Mouse (Mus musculus) liver, embryonic 13.5 days (tissue): ENCODE measurements around the gene Lpin1. TPM values are rescaled to one million over a fixed set of nuclear protein-coding genes. Genes with fewer than 3 reads are reported as not detected.

Experiments used
- ATAC-seq: fragments of 200-750 bp; cut with Nextera tagmentation; 2 replicates; pipeline ENCODE4 v1.8.0; 2017; ENCODE audit warnings: low read depth, mild to moderate bottlenecking, moderate number of reproducible peaks, moderate library complexity
- DNase-seq: peaks from one replicate; pipeline ENCODE4 v3.0.0; 2022
- H3K27ac ChIP-seq: fragments of 300-500 bp; sonication (generic); 2 replicates; pipeline ENCODE4 v1.5.1; 2015; ENCODE audit warnings: moderate library complexity, mild to moderate bottlenecking, inconsistent platforms
- H3K27me3 ChIP-seq: fragments of 300-500 bp; sonication (generic); 2 replicates; pipeline ENCODE4 v1.6.1; 2015; ENCODE audit warnings: mild to moderate bottlenecking, inconsistent platforms
- H3K36me3 ChIP-seq: fragments of 300-500 bp; sonication (generic); 2 replicates; pipeline ENCODE4 v1.6.1; 2015; ENCODE audit warnings: mild to moderate bottlenecking, inconsistent platforms
- H3K4me1 ChIP-seq: fragments of 300-500 bp; sonication (generic); replicated peaks from 2 replicates; pipeline ENCODE4 v1.6.1; 2015; ENCODE audit warnings: inconsistent platforms
- H3K4me2 ChIP-seq: fragments of 300-500 bp; sonication (generic); 2 replicates; pipeline ENCODE4 v1.6.1; 2015; ENCODE audit warnings: inconsistent platforms, mild to moderate bottlenecking, moderate library complexity
- H3K4me3 ChIP-seq: fragments of 300-500 bp; sonication (generic); replicated peaks from 2 replicates; pipeline ENCODE4 v1.5.1; 2015; ENCODE audit warnings: mild to moderate bottlenecking, inconsistent platforms
- H3K9ac ChIP-seq: fragments of 300-500 bp; sonication (generic); 2 replicates; pipeline ENCODE4 v1.6.1; 2015; ENCODE audit warnings: mild to moderate bottlenecking, inconsistent platforms
- H3K9me3 ChIP-seq: fragments of 300-500 bp; sonication (generic); replicated peaks from 2 replicates; pipeline ENCODE4 v1.6.1; 2016; ENCODE audit warnings: inconsistent platforms
- WGBS: fragments of 180-500 bp; shearing (Covaris S2); methylation state at CpG from one replicate; pipeline ENCODE4 v1.1.7; 2015; ENCODE audit not compliant: insufficient replicate concordance; 5-methylcytosine and 5-hydroxymethylcytosine counted together
- polyA plus RNA-seq: library from polyadenylated mRNA; unstranded; fragments of >200 nt; fragmentation: Nextera tagmentation; extraction: Ambion mirVana; gene quantifications from 2 replicates; pipeline ENCODE4 v1.2.1, GENCODE M21; 2015

Lpin1 gene
- polyA plus RNA-seq, 1 experiment from 2014 or later, result 5.3 TPM

GRCm38 (mm10) chr12:16640075-16640474 is 29.3 kb upstream of the Lpin1 start:
- WGBS, result 62% methylated on average over 6 of the region's 6 CpGs

DNA sequence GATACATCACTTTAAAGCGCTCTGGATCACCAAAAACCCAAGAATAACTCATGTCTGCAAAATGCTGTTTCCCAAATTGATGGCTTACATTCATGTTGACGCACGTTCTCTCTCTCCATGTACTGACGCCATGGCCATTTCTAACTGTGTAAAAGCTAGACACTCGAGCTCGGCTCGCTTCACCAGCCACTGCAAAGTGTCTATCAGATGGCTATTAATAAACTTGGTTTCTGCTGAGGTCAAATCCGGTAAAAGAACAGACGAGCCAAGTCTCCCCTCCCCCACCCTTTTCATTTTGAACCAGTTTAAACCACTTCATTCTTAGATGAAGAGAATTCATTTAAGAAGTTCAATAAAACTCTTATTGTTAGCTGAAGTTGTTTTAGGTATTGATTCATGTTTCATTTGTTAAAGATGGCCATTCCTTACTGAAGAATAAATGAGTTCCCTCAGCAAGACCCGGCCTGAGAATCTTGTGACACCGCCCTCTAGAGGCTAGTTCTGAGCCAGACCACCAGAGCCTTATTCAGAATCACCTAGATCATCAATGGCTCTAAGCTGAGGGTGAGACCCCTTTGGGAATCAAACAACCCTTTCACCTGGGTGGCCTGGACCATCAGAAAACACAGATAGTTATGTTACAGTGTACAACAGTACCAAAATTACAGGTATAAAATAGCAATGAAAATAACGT is 28.5 kb upstream of the Lpin1 start:
- H3K4me1 ChIP-seq, result no peaks in the 10 kb centered on the region
- no peak overlapping the region for H3K9ac ChIP-seq
- WGBS, result 53% methylated on average over 12 of the region's 12 CpGs
- no peak overlapping the region for H3K4me3 ChIP-seq
- H3K9me3 ChIP-seq, result no peaks in the 10 kb centered on the region
- no peak for DNase-seq
- H3K4me2 ChIP-seq, result no peak overlapping the region
- no peaks in the 10 kb centered on the region for H3K36me3 ChIP-seq
- ATAC-seq, result no peak
- H3K27ac ChIP-seq, result no peak overlapping the region
- 0 out of 2 replicates have a peak, but pooled peaks cover 2% of the 10 kb centered on the region for H3K27me3 ChIP-seq

More at GRCm38 (mm10) chr12:16640075-16640474, 29.3 kb upstream of the Lpin1 start:
- ATAC-seq (no peak), DNase-seq (no peak)
- Histone ChIP-seq H3K4me2 (no peak overlapping the region), H3K4me3 (no peak overlapping the region), H3K27ac (no peak overlapping the region), H3K27me3 (0 out of 2 replicates have a peak, but pooled peaks cover 2% of the 10 kb centered on the region), H3K36me3 (no peaks in the 10 kb centered on the region), H3K4me1 (no peaks in the 10 kb centered on the region), H3K9ac (no peak overlapping the region), H3K9me3 (no peaks in the 10 kb centered on the region)

DNA sequence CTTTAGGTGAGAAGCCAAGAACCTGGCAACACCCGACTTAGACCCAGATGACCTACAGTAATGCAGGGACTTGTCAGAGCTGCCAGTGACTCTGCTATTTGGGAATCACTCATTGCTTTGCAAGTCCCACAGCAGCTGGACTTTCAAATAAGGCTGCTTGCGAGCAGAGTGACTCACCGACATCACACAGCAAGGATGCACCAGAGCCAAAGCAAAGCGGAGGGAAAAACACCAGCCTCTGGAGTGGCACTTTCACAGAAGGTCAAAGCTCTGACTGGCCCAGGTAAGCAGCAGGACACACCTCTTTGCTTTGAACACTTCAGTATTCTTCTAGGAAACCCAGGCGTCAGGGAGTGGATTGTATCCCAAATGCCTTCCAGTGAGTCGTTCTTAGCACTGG is 25.1 kb upstream of the Lpin1 start:
- no peaks in the 10 kb centered on the region for H3K4me1 ChIP-seq
- H3K4me3 ChIP-seq, result no peak overlapping the region
- 57% methylated on average over 6 of the region's 6 CpGs for WGBS
- H3K36me3 ChIP-seq, result no peaks in the 10 kb centered on the region
- H3K4me2 ChIP-seq, result no peak overlapping the region
- H3K27me3 ChIP-seq, result 0 out of 2 replicates have a peak, but pooled peaks cover 2% of the 10 kb centered on the region
- no peaks in the 10 kb centered on the region for H3K9me3 ChIP-seq
- H3K27ac ChIP-seq, result no peak overlapping the region
- H3K9ac ChIP-seq, result no peak overlapping the region
- DNase-seq (no peak), ATAC-seq (no peak)

- H3K4me1 ChIP-seq, result no peaks in the 10 kb centered on the region
- H3K9me3 ChIP-seq, result no peaks in the 10 kb centered on the region
- 0 out of 2 replicates have a peak, but pooled peaks cover 2% of the 10 kb centered on the region for H3K27me3 ChIP-seq
- no peaks in the 10 kb centered on the region for H3K36me3 ChIP-seq
- no peak for ATAC-seq
- H3K4me3 ChIP-seq, result no peak overlapping the region
- no peak overlapping the region for H3K9ac ChIP-seq
- 44% methylated on average over 14 of the region's 14 CpGs for WGBS
- no peak overlapping the region for H3K27ac ChIP-seq
- DNase-seq, result no peak
- H3K4me2 ChIP-seq, result no peak overlapping the region
These were observed 23.5 kb upstream of the Lpin1 start for GRCm38 (mm10) chr12:16634075-16634813.

GRCm38 (mm10) chr12:16633235-16633634 is 22.5 kb upstream of the Lpin1 start:
- no peaks in the 10 kb centered on the region for H3K36me3 ChIP-seq

DNA sequence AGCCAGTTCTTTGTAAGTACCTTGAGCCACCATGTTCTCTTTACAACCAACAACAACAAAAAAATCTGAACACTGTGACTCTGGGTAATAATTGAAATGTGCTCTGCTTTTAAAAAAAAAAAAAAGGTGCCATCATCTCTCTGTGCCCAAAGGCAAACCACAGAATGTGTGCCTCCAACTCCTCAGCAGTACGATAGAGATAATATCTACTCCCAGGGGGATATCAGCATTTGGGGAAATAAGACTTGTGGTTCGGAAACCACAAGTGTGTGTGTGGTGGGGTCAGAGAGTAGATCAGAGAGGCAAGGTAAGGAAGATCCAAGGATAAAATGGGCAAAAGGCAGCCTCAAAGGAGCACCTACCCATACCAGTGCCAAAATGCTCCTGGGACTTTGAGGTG is 20.7 kb upstream of the Lpin1 start:
- DNase-seq (no peak), ATAC-seq (no peak)
- Histone ChIP-seq H3K4me1 (no peaks in the 10 kb centered on the region), H3K9ac (no peak overlapping the region), H3K9me3 (no peaks in the 10 kb centered on the region), H3K27ac (no peak overlapping the region), H3K4me2 (no peak overlapping the region), H3K36me3 (no peaks in the 10 kb centered on the region), H3K27me3 (0 out of 2 replicates have a peak, but pooled peaks cover 2% of the 10 kb centered on the region), H3K4me3 (no peak overlapping the region)
- WGBS, result 14% methylated on average over 2 of the region's 2 CpGs

More at GRCm38 (mm10) chr12:16633235-16633634, 22.5 kb upstream of the Lpin1 start:
- Histone ChIP-seq H3K4me2 (no peak overlapping the region), H3K27me3 (0 out of 2 replicates have a peak, but pooled peaks cover 2% of the 10 kb centered on the region), H3K27ac (no peak overlapping the region), H3K4me3 (no peak overlapping the region), H3K4me1 (no peaks in the 10 kb centered on the region), H3K9me3 (no peaks in the 10 kb centered on the region), H3K9ac (no peak overlapping the region)
- WGBS, result 70% methylated on average over 6 of the region's 6 CpGs
- ATAC-seq (no peak), DNase-seq (no peak)

- no peak overlapping the region for H3K27ac ChIP-seq
- no peak overlapping the region for H3K9ac ChIP-seq
- no peak for DNase-seq
- H3K27me3 ChIP-seq, result 0 out of 2 replicates have a peak, but pooled peaks cover 2% of the 10 kb centered on the region
- H3K4me1 ChIP-seq, result no peaks in the 10 kb centered on the region
- 89% methylated on average over 1 of the region's 1 CpGs for WGBS
- H3K4me3 ChIP-seq, result no peak overlapping the region
- H3K9me3 ChIP-seq, result no peaks in the 10 kb centered on the region
- no peak for ATAC-seq
- no peaks in the 10 kb centered on the region for H3K36me3 ChIP-seq
- no peak overlapping the region for H3K4me2 ChIP-seq
These were observed 20.1 kb upstream of the Lpin1 start for GRCm38 (mm10) chr12:16630866-16631185.

- Histone ChIP-seq H3K4me3 (no peak overlapping the region), H3K36me3 (no peaks in the 10 kb centered on the region), H3K9me3 (no peaks in the 10 kb centered on the region), H3K4me2 (no peak overlapping the region), H3K27me3 (no peaks in the 10 kb centered on the region), H3K9ac (no peak overlapping the region), H3K4me1 (no peaks in the 10 kb centered on the region), H3K27ac (no peak overlapping the region)
- ATAC-seq (no peak), DNase-seq (no peak)
- 54% methylated on average over 7 of the region's 7 CpGs for WGBS
These were observed 19.5 kb upstream of the Lpin1 start for GRCm38 (mm10) chr12:16630152-16630865.

DNA sequence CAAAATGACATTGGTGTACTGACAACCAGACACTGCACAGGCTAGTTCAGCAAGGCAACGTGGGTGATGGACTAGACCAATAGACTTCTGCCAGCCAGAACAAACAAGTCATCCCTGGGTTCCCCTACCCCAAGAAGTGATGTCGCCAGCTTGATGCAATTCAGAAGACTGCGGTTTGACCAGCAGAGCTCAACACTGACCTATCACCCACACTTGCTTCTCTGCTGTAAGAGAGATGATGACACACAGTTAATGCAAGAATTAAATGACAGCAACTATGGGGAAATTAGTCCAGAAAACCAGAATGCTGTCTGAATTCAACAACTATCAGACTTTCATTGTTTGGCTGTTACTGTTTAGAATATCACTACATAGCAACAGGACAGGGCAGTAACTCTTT is 9.5 kb upstream of the Lpin1 start:
- Histone ChIP-seq H3K4me3 (no peak overlapping the region), H3K4me2 (no peak overlapping the region), H3K4me1 (0 out of 2 replicates have a peak, but pooled peaks cover 4% of the 10 kb centered on the region), H3K9me3 (no peaks in the 10 kb centered on the region), H3K36me3 (no peaks in the 10 kb centered on the region), H3K27ac (no peak overlapping the region), H3K27me3 (no peaks in the 10 kb centered on the region), H3K9ac (no peak overlapping the region)
- ATAC-seq, result no peak
- DNase-seq, result no peak
- WGBS, result 57% methylated on average over 3 of the region's 3 CpGs

- DNase-seq (no peak), ATAC-seq (no peak)
- 56% methylated on average over 6 of the region's 6 CpGs for WGBS
- Histone ChIP-seq H3K4me1 (0 out of 2 replicates have a peak, but pooled peaks cover 4% of the 10 kb centered on the region), H3K27ac (no peak overlapping the region), H3K9ac (no peak overlapping the region), H3K36me3 (no peaks in the 10 kb centered on the region), H3K4me2 (no peak overlapping the region), H3K4me3 (no peak overlapping the region), H3K9me3 (no peaks in the 10 kb centered on the region), H3K27me3 (no peaks in the 10 kb centered on the region)
These were observed 8.7 kb upstream of the Lpin1 start for GRCm38 (mm10) chr12:16619453-16619852.

DNA sequence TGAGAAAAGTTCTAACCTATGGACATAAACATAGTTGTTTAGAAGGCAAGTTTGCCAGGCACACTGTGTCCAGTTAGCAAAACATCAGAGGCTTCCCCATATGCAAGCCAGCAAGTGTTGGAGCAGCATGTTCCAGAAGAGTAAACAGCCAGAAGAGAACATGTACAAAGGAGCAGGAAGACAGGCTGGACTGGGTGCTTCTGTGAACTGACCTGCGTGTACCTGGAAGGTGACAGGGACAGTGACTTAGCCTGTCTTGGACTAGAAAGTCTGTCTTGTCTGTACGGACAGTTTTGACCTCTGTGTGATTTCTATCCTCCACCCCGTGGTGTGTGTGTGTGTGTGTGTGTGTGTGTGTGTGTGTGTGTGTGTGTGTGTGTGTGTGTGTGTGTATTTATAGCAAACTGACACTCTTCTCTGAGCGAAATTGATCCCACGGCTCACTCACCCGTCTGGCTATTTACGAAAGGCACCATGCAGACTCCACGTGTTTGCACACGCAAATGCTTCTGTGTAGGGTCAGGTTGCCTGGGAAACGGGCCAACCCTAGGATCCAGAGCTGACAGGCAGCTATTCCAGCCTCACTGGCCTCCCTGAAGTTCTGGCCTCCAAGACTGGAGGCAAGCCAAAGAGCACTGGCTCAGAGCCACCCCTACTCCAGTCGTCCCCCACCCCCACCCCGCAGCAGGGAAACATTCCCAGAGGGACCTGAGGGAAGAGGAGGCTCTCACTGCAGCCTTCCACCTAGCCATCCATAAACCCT is 7.9 kb upstream of the Lpin1 start:
- 50% methylated on average over 12 of the region's 12 CpGs for WGBS
- no peak overlapping the region for H3K4me3 ChIP-seq
- H3K9me3 ChIP-seq, result no peaks in the 10 kb centered on the region
- H3K27ac ChIP-seq, result no peak overlapping the region
- no peak overlapping the region for H3K4me2 ChIP-seq
- ATAC-seq (peak; percentile 77), DNase-seq (peak; percentile 4)
- H3K27me3 ChIP-seq, result no peaks in the 10 kb centered on the region
- H3K36me3 ChIP-seq, result no peaks in the 10 kb centered on the region
- no peak overlapping the region for H3K9ac ChIP-seq
- H3K4me1 ChIP-seq, result 0 out of 2 replicates have a peak, but pooled peaks cover 4% of the 10 kb centered on the region
